Mouse (Mus musculus): Measurements from ENCODE around the gene Gm49378. TPM values are rescaled to one million over a fixed set of nuclear protein-coding genes. Genes with fewer than 3 reads are reported as not detected.

The Gm49378 gene
- polyA plus RNA-seq, 1 experiment: 0.64 TPM

DNA sequence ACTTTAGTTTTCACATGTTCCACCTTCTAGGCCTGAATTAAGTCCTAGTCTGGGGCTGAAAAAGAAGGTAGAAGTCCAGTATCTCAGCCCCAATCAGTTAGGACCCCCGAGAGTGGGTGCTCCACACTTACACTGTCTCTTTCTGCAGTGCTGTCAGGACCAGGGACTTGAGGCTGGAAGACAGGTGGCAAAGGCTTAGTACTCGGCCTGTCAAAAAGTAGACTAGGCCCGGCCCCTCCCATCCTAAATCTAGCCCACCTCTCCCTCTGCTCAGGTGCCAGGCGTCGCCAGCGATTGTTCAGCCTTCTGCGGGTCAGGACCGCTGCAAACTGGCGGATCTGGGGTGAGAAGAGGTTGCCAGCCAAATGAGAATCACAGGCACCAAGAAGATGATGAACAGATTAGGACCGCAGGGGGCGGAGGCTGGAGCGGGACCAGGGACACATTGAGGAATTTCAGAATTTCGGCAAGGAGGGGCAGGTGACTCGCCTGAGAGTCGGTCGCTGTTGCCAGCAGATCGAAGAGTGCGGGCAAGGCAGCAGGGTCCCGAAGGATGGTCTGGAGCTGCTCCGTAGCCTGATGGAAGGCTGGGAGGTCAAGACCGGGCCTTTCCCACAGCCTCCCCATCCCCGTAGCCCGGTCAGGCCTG lies 2.7 kb downstream of the Gm49378 start:
- H3K4me3 ChIP-seq (replicated peaks): peak overlapping the region; percentile 98
- H3K4me1 ChIP-seq: peaks cover 37% of the 10 kb centered on the region
- no peaks in the 10 kb centered on the region for H3K27me3 ChIP-seq (replicated peaks)
- peaks cover 84% of the 10 kb centered on the region for H3K36me3 ChIP-seq (replicated peaks; ENCODE audit: low read length)
- TF ChIP-seq GATA1 (IDR thresholded peaks at IDR 0.05; ENCODE audit: borderline replicate concordance, low read length) (no peak), FLI1 (IDR thresholded peaks at IDR 0.05; ENCODE audit: low read length) (no peak)
- no peaks in the 10 kb centered on the region for H3K9me3 ChIP-seq

DNA sequence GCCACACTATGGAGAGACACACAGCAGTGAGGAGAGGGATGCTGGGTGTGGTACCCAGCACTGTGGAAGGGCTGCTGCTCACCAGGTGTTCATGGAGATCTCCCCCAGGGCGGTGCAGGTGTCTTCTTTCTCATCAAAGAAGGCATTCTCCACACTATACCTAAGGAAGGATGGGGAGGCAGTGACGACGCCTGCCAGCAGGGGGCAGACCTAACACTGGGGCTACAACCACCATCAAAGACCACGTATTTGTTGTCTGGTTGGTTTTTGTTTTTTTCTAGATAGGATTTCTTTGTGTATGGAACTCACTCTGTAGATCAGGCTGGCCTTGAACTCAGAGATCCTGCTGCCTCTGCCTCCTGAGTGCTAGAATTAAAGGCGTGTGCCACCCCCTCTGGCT lies 8.4 kb downstream of the Gm49378 start:
- Histone ChIP-seq H3K4me3 (replicated peaks) (no peak overlapping the region), H3K27me3 (replicated peaks) (no peaks in the 10 kb centered on the region), H3K36me3 (replicated peaks; ENCODE audit: low read length) (peaks cover 99% of the 10 kb centered on the region), H3K4me1 (peaks cover 16% of the 10 kb centered on the region), H3K9me3 (no peaks in the 10 kb centered on the region)
- TF ChIP-seq FLI1 (IDR thresholded peaks at IDR 0.05; ENCODE audit: low read length) (no peak), GATA1 (IDR thresholded peaks at IDR 0.05; ENCODE audit: borderline replicate concordance, low read length) (no peak)

DNA sequence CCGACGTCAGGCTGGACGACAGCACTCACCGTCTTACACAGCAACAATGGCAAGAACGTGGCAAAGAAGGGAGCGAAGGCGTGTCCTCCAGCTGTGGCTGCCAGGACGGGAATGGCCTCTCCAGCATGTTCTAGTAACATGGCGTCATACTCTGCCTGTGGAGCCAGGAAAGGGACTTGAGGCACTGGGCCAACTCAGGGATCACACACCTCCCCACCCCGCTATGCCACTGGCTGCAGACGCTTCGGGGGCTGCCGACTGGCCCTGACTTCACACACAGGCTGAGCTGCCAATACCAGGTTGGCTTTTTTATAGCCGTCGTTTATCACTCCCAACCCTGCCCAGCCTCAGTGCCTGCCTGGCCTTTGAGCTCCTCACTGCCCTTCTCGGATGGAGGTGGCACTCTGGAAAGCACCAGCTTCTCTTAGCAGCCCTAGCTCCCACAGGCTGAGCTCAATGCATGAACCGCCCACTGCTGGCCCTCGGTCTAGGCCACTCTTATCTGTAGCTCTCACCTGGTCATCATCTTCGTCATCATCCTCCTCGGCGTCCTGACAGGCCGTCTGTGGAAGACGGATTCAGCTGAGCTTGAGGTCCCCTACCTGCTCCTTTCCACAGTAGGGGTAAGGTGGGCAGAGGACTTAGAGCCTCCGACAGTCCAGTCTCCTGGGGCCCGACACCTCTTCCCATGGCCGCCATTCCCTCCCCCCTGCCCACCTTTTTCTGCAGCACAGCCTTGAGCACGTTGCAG lies 9.4 kb downstream of the Gm49378 start:
- Histone ChIP-seq H3K9me3 (no peaks in the 10 kb centered on the region), H3K27me3 (replicated peaks) (no peaks in the 10 kb centered on the region), H3K4me3 (replicated peaks) (peak overlapping the region; percentile 0), H3K36me3 (replicated peaks; ENCODE audit: low read length) (peaks cover 97% of the 10 kb centered on the region), H3K4me1 (peaks cover 7% of the 10 kb centered on the region; the same call in 1 of the 2 replicates)
- TF ChIP-seq GATA1 (IDR thresholded peaks at IDR 0.05; ENCODE audit: borderline replicate concordance, low read length) (no peak), FLI1 (IDR thresholded peaks at IDR 0.05; ENCODE audit: low read length) (no peak)

DNA sequence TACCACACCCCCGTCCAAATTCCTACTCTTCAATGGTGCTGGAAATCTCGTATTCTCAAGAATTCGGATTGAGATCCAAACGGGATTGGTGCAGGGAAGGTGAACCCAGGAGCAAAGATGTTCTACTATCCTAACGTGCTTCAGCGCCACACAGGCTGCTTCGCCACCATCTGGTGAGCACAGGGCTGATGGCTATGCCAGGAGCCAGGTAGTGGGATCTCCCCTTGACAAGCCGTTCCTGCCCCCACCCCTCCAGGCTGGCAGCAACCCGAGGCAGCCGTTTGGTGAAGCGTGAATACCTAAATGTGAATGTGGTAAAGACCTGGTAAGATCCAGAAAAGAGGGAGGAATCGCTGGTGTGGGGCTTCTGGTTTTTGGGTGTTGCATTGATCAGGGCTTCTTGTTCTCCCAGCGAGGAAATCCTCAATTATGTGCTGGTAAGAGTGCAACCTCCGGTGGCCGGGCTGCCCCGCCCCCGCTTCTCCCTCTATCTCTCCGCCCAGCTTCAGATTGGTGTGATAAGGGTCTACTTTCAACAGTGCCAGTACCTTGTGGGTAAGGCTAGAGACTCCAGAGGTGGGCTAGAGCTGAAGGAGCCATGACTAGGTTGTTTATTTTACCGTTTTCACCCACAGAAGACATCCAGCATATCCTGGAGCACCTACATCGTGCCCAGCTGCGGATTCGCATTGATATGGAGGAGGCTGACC lies 19.1 kb downstream of the Gm49378 start:
- H3K27me3 ChIP-seq (replicated peaks): peaks cover 18% of the 10 kb centered on the region
- peak overlapping the region; percentile 76 for H3K4me3 ChIP-seq (replicated peaks)
- peaks cover 2% of the 10 kb centered on the region for H3K36me3 ChIP-seq (replicated peaks; ENCODE audit: low read length)
- no peak for TF ChIP-seq FLI1 (IDR thresholded peaks at IDR 0.05; ENCODE audit: low read length)
- no peak for TF ChIP-seq GATA1 (IDR thresholded peaks at IDR 0.05; ENCODE audit: borderline replicate concordance, low read length)
- no peaks in the 10 kb centered on the region for H3K9me3 ChIP-seq
- peaks cover 30% of the 10 kb centered on the region for H3K4me1 ChIP-seq

GRCm38 (mm10) chr14:55617822-55618221 lies 19.9 kb downstream of the Gm49378 start, which contains the start of gene Rec8:
Gene Rec8, plus strand, starts transcription at chr14:55618037.
- H3K9me3 ChIP-seq: no peaks in the 10 kb centered on the region
- peak within 1 kb of the TSS; percentile 76 for H3K4me3 ChIP-seq (replicated peaks)
- no peaks in the 10 kb centered on the region for H3K36me3 ChIP-seq (replicated peaks; ENCODE audit: low read length)
- peaks cover 18% of the 10 kb centered on the region for H3K27me3 ChIP-seq (replicated peaks)
- TF ChIP-seq GATA1 (IDR thresholded peaks at IDR 0.05; ENCODE audit: borderline replicate concordance, low read length) (no peak), FLI1 (IDR thresholded peaks at IDR 0.05; ENCODE audit: low read length) (no peak)
- peaks cover 30% of the 10 kb centered on the region for H3K4me1 ChIP-seq

DNA sequence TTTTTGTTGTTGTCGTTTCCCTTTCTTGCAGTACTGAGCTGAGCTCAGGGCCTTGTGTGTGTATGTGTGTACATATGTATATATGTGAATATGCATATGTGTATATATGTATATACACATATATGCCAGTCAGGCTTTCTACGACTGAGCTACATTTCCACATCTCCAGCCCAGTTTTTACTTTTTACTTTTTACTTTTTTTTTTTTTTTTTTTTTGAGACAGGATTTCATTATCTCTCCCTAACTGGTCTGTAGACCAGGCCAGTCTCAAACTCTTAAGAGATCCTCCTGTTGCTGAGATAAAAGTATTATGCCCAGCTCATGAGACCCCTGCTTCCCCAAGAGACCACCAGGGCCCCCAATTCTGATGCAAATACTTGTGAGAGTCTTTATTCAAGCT lies 20.9 kb downstream of the Gm49378 start:
- H3K27me3 ChIP-seq (replicated peaks): peaks cover 18% of the 10 kb centered on the region
- no peak for TF ChIP-seq FLI1 (IDR thresholded peaks at IDR 0.05; ENCODE audit: low read length)
- TF ChIP-seq GATA1 (IDR thresholded peaks at IDR 0.05; ENCODE audit: borderline replicate concordance, low read length): no peak
- peaks cover 23% of the 10 kb centered on the region for H3K4me1 ChIP-seq
- H3K36me3 ChIP-seq (replicated peaks; ENCODE audit: low read length): no peaks in the 10 kb centered on the region
- no peaks in the 10 kb centered on the region for H3K9me3 ChIP-seq
- no peak overlapping the region for H3K4me3 ChIP-seq (replicated peaks)

DNA sequence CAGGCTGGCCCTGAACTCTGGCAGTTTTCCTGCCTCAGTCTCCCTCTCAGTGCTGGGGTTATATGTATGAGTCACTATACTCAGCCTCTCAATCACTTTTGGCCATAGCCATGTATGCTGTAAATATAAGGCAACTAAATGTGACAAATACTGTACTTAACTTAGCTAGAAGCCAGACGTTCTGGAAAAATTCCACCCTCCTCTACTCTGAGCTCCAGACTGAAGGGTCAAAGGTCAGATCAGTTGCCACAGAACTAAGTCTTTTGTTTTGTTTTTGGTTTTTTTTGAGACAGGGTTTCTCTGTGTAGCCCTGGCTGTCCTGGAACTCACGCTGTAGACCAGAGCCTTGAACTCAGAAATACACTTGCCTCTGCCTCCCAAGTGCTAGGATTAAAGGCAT lies 21.8 kb downstream of the Gm49378 start:
- no peaks in the 10 kb centered on the region for H3K9me3 ChIP-seq
- no peak overlapping the region for H3K4me3 ChIP-seq (replicated peaks)
- no peak for TF ChIP-seq FLI1 (IDR thresholded peaks at IDR 0.05; ENCODE audit: low read length)
- no peak for TF ChIP-seq GATA1 (IDR thresholded peaks at IDR 0.05; ENCODE audit: borderline replicate concordance, low read length)
- peaks cover 18% of the 10 kb centered on the region for H3K27me3 ChIP-seq (replicated peaks)
- H3K4me1 ChIP-seq: peaks cover 21% of the 10 kb centered on the region
- peaks cover 2% of the 10 kb centered on the region for H3K36me3 ChIP-seq (replicated peaks; ENCODE audit: low read length)

DNA sequence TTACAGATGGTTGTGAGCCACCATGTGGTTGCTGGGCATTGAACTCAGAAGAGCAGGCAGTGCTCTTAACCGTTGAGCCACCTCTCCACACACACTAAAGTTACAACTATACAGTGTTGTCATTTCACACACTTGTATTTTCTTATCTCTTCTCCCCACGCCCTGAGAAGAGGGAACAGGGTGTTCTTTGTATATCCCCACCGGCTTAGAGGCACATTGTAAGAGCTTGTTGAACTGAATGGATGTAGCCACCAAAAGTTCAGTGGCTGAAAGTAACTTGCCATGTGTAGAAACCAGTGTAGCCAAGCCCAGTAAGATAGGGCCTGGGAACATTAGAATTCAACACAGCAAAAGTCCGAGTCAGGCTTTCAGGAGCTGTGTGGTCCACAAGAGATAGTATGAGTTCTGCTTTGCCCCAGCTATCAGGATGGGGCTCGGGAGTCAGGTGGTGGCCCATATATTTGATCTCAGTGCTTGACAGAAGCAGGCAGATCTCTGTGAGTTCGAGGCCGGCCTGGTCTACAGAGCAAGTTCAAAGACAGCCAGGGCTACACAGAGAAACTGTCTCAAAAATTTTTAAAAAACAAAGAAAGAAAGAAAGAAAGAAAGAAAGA lies 23.0 kb downstream of the Gm49378 start:
- H3K27me3 ChIP-seq (replicated peaks): peaks cover 14% of the 10 kb centered on the region
- H3K4me1 ChIP-seq: peaks cover 21% of the 10 kb centered on the region
- H3K4me3 ChIP-seq (replicated peaks): no peak overlapping the region
- no peaks in the 10 kb centered on the region for H3K9me3 ChIP-seq
- peaks cover 13% of the 10 kb centered on the region for H3K36me3 ChIP-seq (replicated peaks; ENCODE audit: low read length)
- no peak for TF ChIP-seq FLI1 (IDR thresholded peaks at IDR 0.05; ENCODE audit: low read length)
- no peak for TF ChIP-seq GATA1 (IDR thresholded peaks at IDR 0.05; ENCODE audit: borderline replicate concordance, low read length)

- Histone ChIP-seq H3K4me1 (peaks cover 14% of the 10 kb centered on the region), H3K9me3 (no peaks in the 10 kb centered on the region), H3K27me3 (replicated peaks) (peaks cover 3% of the 10 kb centered on the region), H3K36me3 (replicated peaks; ENCODE audit: low read length) (peaks cover 26% of the 10 kb centered on the region), H3K4me3 (replicated peaks) (no peak overlapping the region)
- no peak for TF ChIP-seq FLI1 (IDR thresholded peaks at IDR 0.05; ENCODE audit: low read length)
- TF ChIP-seq GATA1 (IDR thresholded peaks at IDR 0.05; ENCODE audit: borderline replicate concordance, low read length): no peak
Observed at GRCm38 (mm10) chr14:55613346-55613745, 24.3 kb downstream of the Gm49378 start.

All from megakaryocyte, embryonic 14.5 days (primary cell).